Mouse (Mus musculus) small intestine, adult 2 months (tissue): ENCODE results near the gene Klhl26.

ENCODE experiments used
- CTCF ChIP-seq: fragments of 200-500 bp; IDR thresholded peaks from 2 replicates; pipeline ENCODE4 v1.5.1; 2012; ENCODE audit warnings: low read depth, mild to moderate bottlenecking, control low read depth, inconsistent platforms, low read length, moderate library complexity, mixed read lengths; ENCODE audit not compliant: insufficient replicate concordance, insufficient read length; ENCODE audit errors: extremely low read depth
- POLR2A ChIP-seq: fragments of 200-500 bp; IDR thresholded peaks from 2 replicates; pipeline ENCODE4 v1.6.1; 2012; ENCODE audit warnings: low read depth, mild to moderate bottlenecking, control low read depth, inconsistent platforms, low read length, moderate library complexity

GRCm38 (mm10) chr8:70487993-70488796, 11.4 kb upstream of the Klhl26 start:
- TF ChIP-seq CTCF = no peak
- no peak for TF ChIP-seq POLR2A
